Mouse (Mus musculus) hindbrain, embryonic 13.5 days (tissue): ENCODE data around the gene Nolc1. TPM values are rescaled to one million over a fixed set of nuclear protein-coding genes. Genes with fewer than 3 reads are reported as not detected.

ENCODE experiments used
- ATAC-seq: fragments of 200-750 bp; cut with Nextera tagmentation; 2 replicates; pipeline ENCODE4 v1.8.0; 2017; ENCODE audit warnings: moderate TSS enrichment; ENCODE audit not compliant: low FRiP score
- H3K27ac ChIP-seq: fragments of 300-500 bp; sonication (generic); 2 replicates; pipeline ENCODE4 v1.5.1; 2015; ENCODE audit warnings: inconsistent platforms, mild to moderate bottlenecking, moderate library complexity
- H3K27me3 ChIP-seq: fragments of 300-500 bp; sonication (generic); 2 replicates; pipeline ENCODE4 v1.6.1; 2015; ENCODE audit warnings: mild to moderate bottlenecking, inconsistent platforms
- H3K36me3 ChIP-seq: fragments of 300-500 bp; sonication (generic); 2 replicates; pipeline ENCODE4 v1.6.1; 2015; ENCODE audit warnings: mild to moderate bottlenecking, inconsistent platforms
- H3K4me1 ChIP-seq: fragments of 300-500 bp; sonication (generic); replicated peaks from 2 replicates; pipeline ENCODE4 v1.6.1; 2015; ENCODE audit warnings: inconsistent platforms
- H3K4me2 ChIP-seq: fragments of 300-500 bp; sonication (generic); 2 replicates; pipeline ENCODE4 v1.6.1; 2015; ENCODE audit warnings: inconsistent platforms, mild to moderate bottlenecking, moderate library complexity
- H3K4me3 ChIP-seq: fragments of 300-500 bp; sonication (generic); 2 replicates; pipeline ENCODE4 v1.5.1; 2015; ENCODE audit warnings: mild to moderate bottlenecking, inconsistent platforms
- H3K9ac ChIP-seq: fragments of 300-500 bp; sonication (generic); 2 replicates; pipeline ENCODE4 v1.6.1; 2015; ENCODE audit warnings: mild to moderate bottlenecking, inconsistent platforms
- H3K9me3 ChIP-seq: fragments of 300-500 bp; sonication (generic); 2 replicates; pipeline ENCODE4 v1.6.1; 2016; ENCODE audit warnings: inconsistent platforms
- WGBS: fragments of 180-500 bp; shearing (Covaris S2); methylation state at CpG from one replicate; pipeline ENCODE4 v1.1.7; 2015; 5-methylcytosine and 5-hydroxymethylcytosine counted together
- polyA plus RNA-seq: library from polyadenylated mRNA; unstranded; fragments of >200 nt; fragmentation: Nextera tagmentation; extraction: Ambion mirVana; gene quantifications from 2 replicates; pipeline ENCODE4 v1.2.1, GENCODE M21; 2015

The Nolc1 gene
- polyA plus RNA-seq, 1 experiment from 2014 or later = 73.4 TPM

DNA sequence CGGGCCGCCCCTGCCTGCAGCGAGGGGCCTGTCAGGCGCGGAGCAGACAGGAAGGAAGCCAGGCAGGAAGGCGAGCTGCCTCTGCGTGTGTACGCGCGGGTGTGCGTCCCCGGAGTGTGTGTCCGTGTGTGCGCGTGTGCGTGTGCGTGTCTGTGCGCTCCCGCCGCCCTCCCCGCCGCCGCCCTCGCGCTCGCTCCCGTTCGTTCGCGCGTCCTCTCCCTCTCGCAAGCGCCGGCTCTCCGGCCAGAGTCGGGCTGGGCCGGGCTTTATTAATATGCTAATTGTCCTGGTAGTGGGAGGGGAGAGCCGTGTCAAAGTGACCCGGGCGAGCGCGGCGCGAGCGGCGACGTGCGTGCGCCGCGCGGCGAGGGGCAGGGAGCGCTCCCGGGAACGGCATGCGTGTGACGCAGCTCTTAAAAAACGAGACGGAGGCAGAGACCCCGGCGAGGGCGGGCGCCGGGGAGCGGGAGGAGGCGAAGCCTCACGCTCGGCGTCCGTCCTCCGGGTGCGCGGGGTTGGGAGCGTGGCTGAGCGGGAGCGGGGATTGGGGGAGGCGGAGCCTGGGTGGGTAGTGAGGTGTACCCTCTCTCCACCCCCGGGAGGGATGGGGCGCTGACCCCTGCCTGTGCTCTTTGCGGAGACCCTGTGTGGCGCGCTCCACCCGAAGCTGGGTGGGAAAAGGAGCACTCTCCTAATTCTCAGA lies 30.5 kb upstream of the Nolc1 start, which contains the start of gene Ldb1:
Ldb1 (minus strand) TSS at position 222 of the 703 bp plus-strand sequence.
- peak within 1 kb of the TSS; percentile 99 for H3K9ac ChIP-seq
- peaks cover 55% of the 10 kb centered on the region for H3K4me1 ChIP-seq
- 2% methylated on average over 61 of the region's 84 CpGs for WGBS
- H3K27me3 ChIP-seq = no peaks in the 10 kb centered on the region
- H3K36me3 ChIP-seq = no peaks in the 10 kb centered on the region
- H3K9me3 ChIP-seq = no peaks in the 10 kb centered on the region
- H3K27ac ChIP-seq = peak within 1 kb of the TSS; percentile 99
- H3K4me3 ChIP-seq = peak within 1 kb of the TSS; percentile 93
- ATAC-seq = peak; percentile 75
- peak within 1 kb of the TSS; percentile 98 for H3K4me2 ChIP-seq

- Histone ChIP-seq H3K27me3 (no peaks in the 10 kb centered on the region), H3K9me3 (no peaks in the 10 kb centered on the region), H3K4me2 (peak overlapping the region; percentile 98), H3K9ac (peak overlapping the region; percentile 99), H3K27ac (peak overlapping the region; percentile 99), H3K36me3 (no peaks in the 10 kb centered on the region), H3K4me1 (peaks cover 49% of the 10 kb centered on the region), H3K4me3 (peak overlapping the region; percentile 93)
- peak; percentile 30 for ATAC-seq
- 1% methylated on average over 7 of the region's 7 CpGs for WGBS
These were observed 29.9 kb upstream of the Nolc1 start for GRCm38 (mm10) chr19:46045696-46046311.

GRCm38 (mm10) chr19:46046621-46047025 lies 29.0 kb upstream of the Nolc1 start:
- no peak overlapping the region; the same call in 1 of the 2 replicates for H3K9ac ChIP-seq
- 6% methylated on average over 10 of the region's 10 CpGs for WGBS
- peaks cover 41% of the 10 kb centered on the region for H3K4me1 ChIP-seq
- no peak overlapping the region for H3K4me3 ChIP-seq
- no peaks in the 10 kb centered on the region for H3K9me3 ChIP-seq
- H3K36me3 ChIP-seq = no peaks in the 10 kb centered on the region
- peak overlapping the region; percentile 99 for H3K27ac ChIP-seq
- H3K4me2 ChIP-seq = 0 out of 2 replicates have a peak overlapping the region, but pooled peaks have one; percentile 98
- no peaks in the 10 kb centered on the region for H3K27me3 ChIP-seq
- ATAC-seq = no peak

DNA sequence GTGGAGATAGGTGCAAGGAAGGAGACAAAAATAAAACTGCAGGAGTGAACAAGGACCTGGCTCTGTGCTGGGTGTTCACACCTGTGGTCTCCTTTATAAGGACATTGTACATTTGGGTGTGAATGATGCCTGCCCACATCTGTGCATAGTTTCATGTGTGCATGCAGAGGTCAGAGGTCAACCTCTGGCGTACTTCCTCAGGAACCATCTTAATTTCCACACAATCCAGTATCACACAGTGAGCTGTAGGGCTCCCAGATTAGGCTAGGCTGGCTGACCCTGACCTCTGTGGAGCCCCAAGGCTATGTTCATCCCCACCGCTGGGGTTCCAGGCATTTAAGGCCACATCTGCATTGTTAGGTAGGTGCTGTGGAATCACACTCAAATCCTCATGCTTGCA lies 28.2 kb upstream of the Nolc1 start:
- no peak for ATAC-seq
- no peak overlapping the region for H3K27ac ChIP-seq
- no peaks in the 10 kb centered on the region for H3K9me3 ChIP-seq
- no peaks in the 10 kb centered on the region for H3K27me3 ChIP-seq
- H3K36me3 ChIP-seq = no peaks in the 10 kb centered on the region
- WGBS = 68% methylated on average over 2 of the region's 2 CpGs
- no peak overlapping the region for H3K4me3 ChIP-seq
- no peak overlapping the region for H3K4me2 ChIP-seq
- H3K4me1 ChIP-seq = peaks cover 32% of the 10 kb centered on the region
- no peak overlapping the region for H3K9ac ChIP-seq

GRCm38 (mm10) chr19:46049129-46049528 lies 26.5 kb upstream of the Nolc1 start:
- no peaks in the 10 kb centered on the region for H3K9me3 ChIP-seq
- H3K27me3 ChIP-seq = no peaks in the 10 kb centered on the region
- H3K4me3 ChIP-seq = no peak overlapping the region
- WGBS = 77% methylated on average over 4 of the region's 4 CpGs
- H3K27ac ChIP-seq = no peak overlapping the region
- H3K36me3 ChIP-seq = no peaks in the 10 kb centered on the region
- no peak overlapping the region for H3K9ac ChIP-seq
- H3K4me1 ChIP-seq = peaks cover 15% of the 10 kb centered on the region
- ATAC-seq = no peak
- H3K4me2 ChIP-seq = no peak overlapping the region

DNA sequence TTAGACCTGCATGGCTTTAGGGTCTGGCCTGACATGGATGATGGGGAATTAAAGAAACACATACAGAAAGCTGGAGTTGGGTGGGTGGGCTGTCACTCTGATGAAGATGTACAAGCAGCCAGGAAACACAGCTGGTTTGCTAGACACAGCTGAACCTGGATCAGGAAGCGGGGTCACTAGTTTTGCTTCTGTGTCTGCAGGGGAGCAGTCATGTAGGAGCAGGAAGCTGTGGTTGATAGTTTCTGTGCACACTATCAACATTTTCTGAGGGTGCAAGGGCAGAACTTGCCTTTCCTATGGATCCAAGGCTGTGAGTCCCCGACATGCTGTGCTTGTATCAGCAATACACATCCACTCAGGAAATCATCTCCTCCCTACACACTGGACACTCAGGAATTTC lies 25.2 kb upstream of the Nolc1 start:
- no peak overlapping the region for H3K27ac ChIP-seq
- no peak overlapping the region for H3K4me3 ChIP-seq
- ATAC-seq = no peak
- no peak overlapping the region for H3K4me2 ChIP-seq
- H3K9me3 ChIP-seq = no peaks in the 10 kb centered on the region
- H3K4me1 ChIP-seq = peaks cover 13% of the 10 kb centered on the region
- H3K36me3 ChIP-seq = no peaks in the 10 kb centered on the region
- H3K27me3 ChIP-seq = no peaks in the 10 kb centered on the region
- H3K9ac ChIP-seq = no peak overlapping the region
- 86% methylated on average over 2 of the region's 2 CpGs for WGBS

- peaks cover 18% of the 10 kb centered on the region for H3K4me1 ChIP-seq
- H3K4me2 ChIP-seq = peak overlapping the region; percentile 48
- 3% methylated on average over 11 of the region's 11 CpGs for WGBS
- H3K9me3 ChIP-seq = no peaks in the 10 kb centered on the region
- H3K27me3 ChIP-seq = no peaks in the 10 kb centered on the region
- peak; percentile 83 for ATAC-seq
- H3K9ac ChIP-seq = no peak overlapping the region
- H3K4me3 ChIP-seq = peak overlapping the region; percentile 83
- H3K36me3 ChIP-seq = no peaks in the 10 kb centered on the region
- H3K27ac ChIP-seq = peak overlapping the region; percentile 56; the same call in 1 of the 2 replicates
These were observed 19.8 kb upstream of the Nolc1 start for GRCm38 (mm10) chr19:46055752-46056387.

DNA sequence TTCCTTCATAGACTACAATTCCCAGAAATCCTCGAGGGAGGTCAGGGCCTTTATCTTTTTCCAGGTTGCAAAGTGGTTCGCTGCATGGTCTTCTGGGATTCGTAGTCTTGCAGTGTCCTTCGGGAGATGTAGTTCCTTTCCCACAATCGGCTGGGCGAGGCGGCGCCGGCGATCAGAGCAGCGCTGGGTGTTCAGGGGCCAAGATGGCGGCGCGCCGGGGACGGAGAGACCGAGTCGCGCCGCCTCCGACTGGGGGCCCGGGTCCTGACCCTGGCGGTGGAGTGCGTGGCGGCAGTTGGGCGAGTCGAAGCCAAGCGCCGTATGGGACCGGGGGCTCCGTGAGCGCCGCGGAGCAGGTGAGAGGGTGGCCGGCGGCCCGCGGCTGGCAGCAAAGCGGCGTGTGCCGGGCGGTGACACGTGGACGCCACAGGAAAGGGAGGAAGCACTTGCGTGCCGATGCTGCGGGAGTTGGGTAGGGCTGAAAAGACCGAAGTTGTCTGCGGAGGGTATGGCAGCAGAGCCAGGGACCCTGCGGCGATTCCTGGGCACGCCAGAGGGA lies 19.2 kb upstream of the Nolc1 start:
- Histone ChIP-seq H3K36me3 (no peaks in the 10 kb centered on the region; the same call in 1 of the 2 replicates), H3K9me3 (no peaks in the 10 kb centered on the region), H3K4me2 (peak overlapping the region; percentile 94), H3K9ac (peak overlapping the region; percentile 78), H3K27me3 (no peaks in the 10 kb centered on the region), H3K4me3 (peak overlapping the region; percentile 83), H3K4me1 (peaks cover 18% of the 10 kb centered on the region), H3K27ac (peak overlapping the region; percentile 90)
- whole genome bisulfite sequencing = under 1% methylated on average over 52 of the region's 52 CpGs
- ATAC-seq = peak; percentile 96

DNA sequence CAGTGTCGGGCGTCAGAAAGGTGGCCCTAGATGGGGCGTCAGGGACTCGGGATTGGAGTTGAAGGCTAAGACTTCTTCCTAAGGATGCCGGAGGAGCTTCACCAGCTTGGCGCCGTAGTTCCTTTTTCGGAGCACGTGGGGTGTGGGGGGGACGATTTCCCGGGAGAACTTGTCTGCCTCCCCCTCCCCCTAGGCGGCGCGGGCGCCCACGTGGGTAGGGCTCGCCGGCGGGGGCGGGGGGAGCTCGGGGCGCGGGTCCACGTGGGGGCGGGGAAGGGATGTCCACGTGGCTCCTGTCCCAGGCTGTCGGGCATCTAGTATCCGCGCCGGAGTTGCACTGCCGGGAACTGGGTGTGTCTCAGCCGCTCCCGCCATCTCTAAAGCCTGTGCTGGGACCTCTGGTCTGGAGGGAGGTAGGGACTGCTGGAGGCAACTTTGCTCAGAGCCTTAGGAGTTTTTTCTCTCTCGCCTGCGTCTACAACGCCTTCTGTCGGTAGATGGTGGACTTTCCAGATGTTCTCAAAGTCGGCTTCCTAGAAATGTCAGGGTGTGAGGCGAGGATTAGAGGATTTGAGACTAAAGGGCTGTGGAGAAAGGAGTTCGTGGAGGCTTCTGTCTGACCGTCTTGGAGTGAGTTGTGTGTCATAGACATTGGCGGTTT lies 18.6 kb upstream of the Nolc1 start:
- peak; percentile 59 for ATAC-seq
- WGBS = under 1% methylated on average over 33 of the region's 42 CpGs
- H3K9ac ChIP-seq = peak overlapping the region; percentile 78

DNA sequence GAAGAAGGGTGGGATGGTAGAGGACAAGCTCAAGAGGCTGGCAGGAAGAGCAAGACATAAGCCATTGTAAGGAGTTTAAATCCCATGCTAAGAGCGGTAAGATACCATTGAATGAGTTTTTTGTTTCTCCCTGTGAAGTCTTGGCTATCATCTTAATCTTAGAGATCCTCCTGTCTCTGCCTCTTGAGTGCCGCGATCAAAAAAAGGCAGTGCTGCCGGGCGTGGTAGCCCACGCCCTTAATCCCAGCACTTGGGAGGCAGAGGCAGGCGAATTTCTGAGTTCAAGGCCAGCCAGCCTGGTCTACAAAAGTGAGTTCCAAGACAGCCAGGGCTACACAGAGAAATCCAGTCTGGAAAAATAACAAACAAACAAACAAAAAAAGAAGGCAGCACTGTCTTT lies 17.2 kb upstream of the Nolc1 start:
- peaks cover 18% of the 10 kb centered on the region for H3K4me1 ChIP-seq
- no peak for ATAC-seq
- no peak overlapping the region for H3K27ac ChIP-seq
- H3K36me3 ChIP-seq = peaks cover 19% of the 10 kb centered on the region
- H3K4me2 ChIP-seq = peak overlapping the region; percentile 94; the same call in 1 of the 2 replicates
- H3K27me3 ChIP-seq = no peaks in the 10 kb centered on the region
- H3K9me3 ChIP-seq = no peaks in the 10 kb centered on the region
- H3K9ac ChIP-seq = no peak overlapping the region
- WGBS = 98% methylated on average over 7 of the region's 7 CpGs
- H3K4me3 ChIP-seq = no peak overlapping the region

More for the DNA sequence above, 18.6 kb upstream of the Nolc1 start:
- peak overlapping the region; percentile 94 for H3K4me2 ChIP-seq
- H3K27ac ChIP-seq = peak overlapping the region; percentile 90
- H3K36me3 ChIP-seq = peaks cover 6% of the 10 kb centered on the region
- no peaks in the 10 kb centered on the region for H3K9me3 ChIP-seq
- no peaks in the 10 kb centered on the region for H3K27me3 ChIP-seq
- H3K4me1 ChIP-seq = peaks cover 18% of the 10 kb centered on the region
- peak overlapping the region; percentile 83 for H3K4me3 ChIP-seq

- WGBS = 93% methylated on average over 6 of the region's 6 CpGs
- no peak overlapping the region for H3K4me3 ChIP-seq
- no peak overlapping the region for H3K9ac ChIP-seq
- peaks cover 16% of the 10 kb centered on the region for H3K4me1 ChIP-seq
- ATAC-seq = no peak
- no peak overlapping the region for H3K4me2 ChIP-seq
- no peak overlapping the region for H3K27ac ChIP-seq
- H3K9me3 ChIP-seq = no peaks in the 10 kb centered on the region
- peaks cover 43% of the 10 kb centered on the region for H3K36me3 ChIP-seq
- H3K27me3 ChIP-seq = no peaks in the 10 kb centered on the region
These were observed 14.8 kb upstream of the Nolc1 start for GRCm38 (mm10) chr19:46060845-46061244.

DNA sequence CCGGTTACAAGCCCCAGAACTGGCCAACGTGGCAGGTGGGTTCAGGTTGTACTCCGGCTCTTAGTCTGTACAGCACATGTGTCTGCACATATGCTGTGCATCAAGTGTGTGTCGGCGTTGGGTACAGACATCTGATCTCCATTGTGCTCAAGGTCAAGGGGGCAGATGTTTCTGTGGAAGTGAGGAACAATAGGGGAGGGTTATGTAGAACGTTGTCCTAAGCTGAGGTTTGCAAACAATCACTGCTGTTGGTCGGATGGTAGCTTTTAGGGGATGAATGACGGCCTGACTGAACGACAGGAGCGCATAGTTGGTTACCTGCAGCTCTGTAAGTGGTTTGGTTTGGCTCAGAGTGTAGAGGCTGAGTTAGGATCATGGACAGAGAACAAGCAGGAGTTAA lies 7.6 kb upstream of the Nolc1 start:
- ATAC-seq = no peak
- Histone ChIP-seq H3K27ac (no peak overlapping the region), H3K4me1 (no peaks in the 10 kb centered on the region), H3K9me3 (no peaks in the 10 kb centered on the region), H3K9ac (no peak overlapping the region), H3K27me3 (no peaks in the 10 kb centered on the region), H3K4me3 (no peak overlapping the region), H3K36me3 (peaks cover 95% of the 10 kb centered on the region), H3K4me2 (no peak overlapping the region)
- WGBS = 77% methylated on average over 10 of the region's 10 CpGs
